Mouse (Mus musculus): ENCODE measurements at regions not wholly inside any gene's neighbourhood (a gene's known extent, or its start where the extent isn't known, plus 50 kb on each side); places are given as distances from the start of the nearest gene placed in this dataset.

DNA sequence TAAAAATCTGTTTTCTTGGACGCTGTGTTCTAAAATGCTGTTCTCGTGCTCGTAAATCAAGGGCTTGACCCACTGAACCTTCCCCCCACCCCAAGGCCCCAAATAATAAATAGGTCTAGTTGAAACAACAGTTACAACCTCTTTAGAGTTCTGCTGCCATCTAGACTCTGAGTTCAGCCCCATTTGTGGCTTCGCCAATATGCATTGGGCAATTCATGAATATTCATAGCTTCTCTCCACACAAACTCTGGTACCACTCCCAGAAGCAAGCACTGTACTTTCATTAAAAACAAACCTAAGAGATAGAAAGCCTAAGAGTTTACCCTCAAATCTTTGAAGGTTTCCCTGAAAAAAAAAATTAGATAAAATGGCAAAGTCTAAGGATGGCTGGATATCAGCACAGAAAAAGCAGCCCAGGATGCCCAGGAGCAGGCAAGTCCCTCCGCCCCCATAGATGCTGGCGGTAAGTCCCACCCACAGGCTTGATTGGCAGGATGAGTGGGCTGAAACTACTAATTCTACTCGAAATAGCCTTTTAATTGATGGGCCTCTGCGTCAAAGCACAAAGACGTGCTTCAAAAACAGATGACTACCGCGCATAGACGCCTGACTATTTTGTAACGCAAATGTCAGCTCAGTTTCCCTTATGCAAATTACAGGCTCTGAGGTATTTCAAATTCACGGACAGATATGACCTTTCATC lies 106.0 kb upstream of the Sh3bp4 start:
- DNase-seq (ENCODE audit: low spot score) = no peak

DNA sequence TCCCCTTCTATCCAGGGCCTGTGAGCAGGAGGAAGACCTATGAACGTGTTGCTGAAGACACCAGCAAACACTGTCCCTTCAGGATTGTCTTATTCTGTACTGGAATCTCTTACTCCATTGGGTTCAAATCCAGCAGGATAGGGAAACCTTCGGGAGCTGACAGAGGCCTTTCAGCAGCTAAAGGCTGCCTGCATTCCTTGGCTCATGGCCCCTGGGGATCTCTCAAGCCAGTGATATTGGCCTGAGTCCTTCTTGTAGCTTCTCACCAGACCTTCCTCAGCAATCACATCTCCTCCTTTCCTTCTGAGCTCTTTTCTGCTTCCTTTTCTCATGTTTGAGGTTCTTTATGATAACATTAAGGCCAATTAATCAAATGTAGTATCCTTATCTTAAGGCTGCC lies 103.8 kb upstream of the Sh3bp4 start:
- no peak for DNase-seq (ENCODE audit: low spot score)

DNA sequence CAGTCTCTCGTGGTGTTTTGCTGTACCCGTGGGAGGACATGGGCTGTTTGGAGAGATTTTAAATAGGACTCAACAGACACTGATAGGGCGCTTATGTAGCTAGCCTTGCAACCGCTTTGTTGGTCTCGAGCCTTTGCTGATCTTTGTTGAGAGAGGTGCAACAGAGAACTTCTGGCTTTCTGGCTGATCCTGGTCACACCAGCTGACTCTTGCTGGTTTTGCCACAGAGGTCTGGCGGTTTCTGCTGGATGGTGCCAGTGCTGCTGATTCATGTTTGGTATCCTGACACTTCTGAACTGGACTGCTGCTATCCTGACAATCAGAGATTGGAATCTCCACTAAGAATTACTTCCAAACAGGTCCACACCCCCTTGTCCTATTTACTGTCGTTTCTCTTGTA lies 102.1 kb upstream of the Sh3bp4 start:
- DNase-seq (ENCODE audit: low spot score) = no peak

DNA sequence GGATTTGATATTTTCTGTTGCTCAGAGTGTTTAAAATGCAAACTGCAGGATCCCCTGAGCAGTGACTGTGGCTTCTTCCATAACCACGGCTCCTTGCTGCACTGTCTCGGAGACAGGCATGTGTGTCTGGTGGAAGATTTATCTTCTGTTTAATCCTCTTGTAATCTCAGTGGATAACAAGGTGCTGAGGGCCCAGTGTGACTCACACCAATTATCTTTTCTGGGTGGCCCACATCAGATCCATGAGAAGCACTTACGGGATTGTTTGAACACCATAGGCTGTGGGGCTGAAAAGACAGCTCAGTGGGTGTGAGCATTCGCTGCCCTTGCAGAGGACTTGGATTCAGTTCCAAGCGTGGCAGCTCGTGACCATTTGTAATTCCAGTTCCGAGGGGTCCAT lies 101.2 kb upstream of the Sh3bp4 start:
- DNase-seq (ENCODE audit: low spot score) = no peak

DNA sequence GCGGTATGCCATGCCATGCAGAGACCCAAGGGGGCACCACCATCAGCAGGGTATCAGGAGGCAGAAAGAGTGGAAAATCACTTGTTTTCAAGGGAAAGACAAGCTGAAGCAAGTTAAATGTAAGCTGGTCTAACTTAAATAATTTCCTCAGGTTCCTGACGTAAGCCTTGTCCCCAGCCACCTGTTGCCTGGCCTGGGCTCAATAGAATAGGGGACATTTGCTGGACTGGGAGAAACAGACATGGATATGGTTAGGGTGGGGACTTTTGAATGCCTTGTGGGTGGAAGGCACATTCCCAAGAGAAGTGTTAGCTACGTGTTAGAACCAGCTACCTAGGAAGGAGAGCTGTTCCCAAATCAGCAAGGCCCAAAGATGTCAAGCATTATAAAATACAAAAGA lies 100.6 kb upstream of the Sh3bp4 start:
- DNase-seq (ENCODE audit: low spot score) = no peak

DNA sequence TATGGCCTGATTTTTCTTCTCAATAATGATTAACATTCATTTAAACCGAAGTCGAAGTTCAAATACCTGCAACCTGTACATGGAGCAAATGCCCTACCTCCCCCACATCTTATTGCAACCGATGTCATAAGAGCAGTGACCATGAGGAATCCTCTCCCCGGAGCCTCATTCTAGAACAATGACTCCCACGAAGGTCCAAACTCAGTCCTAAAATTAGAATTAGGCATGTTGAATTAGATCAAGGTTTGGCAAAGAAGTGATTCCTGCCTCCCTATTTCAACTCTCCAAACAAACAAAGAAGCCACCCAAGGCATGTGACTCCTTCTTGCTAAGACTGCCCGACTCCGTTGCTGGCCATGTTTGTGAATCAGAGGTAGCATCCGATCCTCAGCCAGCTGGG lies 94.1 kb upstream of the Sh3bp4 start:
- DNase-seq (ENCODE audit: low spot score) = no peak

DNA sequence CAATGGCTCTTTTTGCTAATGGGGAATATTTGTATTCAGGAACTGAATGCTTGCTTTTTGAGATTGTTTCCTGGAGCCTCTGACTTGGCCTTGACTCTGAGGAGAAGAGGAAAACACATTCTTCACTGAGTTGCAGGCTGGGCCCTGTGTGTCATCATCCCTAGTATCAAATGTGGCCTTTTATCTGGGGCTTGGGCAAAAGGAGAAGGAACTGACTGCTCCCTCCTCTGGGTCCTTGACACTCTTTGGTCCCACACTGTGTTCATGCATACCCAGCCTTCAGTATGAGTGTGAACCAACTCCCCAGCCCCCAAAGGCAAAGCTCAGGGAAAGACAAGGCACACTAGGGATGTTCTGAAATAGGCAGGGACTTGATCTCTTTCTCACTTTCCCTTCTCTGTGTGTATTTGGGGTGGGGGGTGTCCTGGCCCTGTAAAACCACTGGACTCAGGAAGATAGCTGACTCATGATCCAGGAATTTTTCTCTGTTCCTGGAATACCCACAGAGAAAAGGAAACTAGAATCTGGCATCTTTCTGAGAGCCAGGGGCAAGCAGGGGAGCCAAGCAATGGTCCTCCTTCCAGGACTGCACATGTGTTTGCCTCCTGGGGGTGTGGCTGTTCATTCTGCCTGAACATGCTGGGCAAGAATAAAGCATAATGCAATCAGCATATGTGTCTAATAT lies 82.1 kb upstream of the Sh3bp4 start:
- no peak for DNase-seq (ENCODE audit: low spot score)

DNA sequence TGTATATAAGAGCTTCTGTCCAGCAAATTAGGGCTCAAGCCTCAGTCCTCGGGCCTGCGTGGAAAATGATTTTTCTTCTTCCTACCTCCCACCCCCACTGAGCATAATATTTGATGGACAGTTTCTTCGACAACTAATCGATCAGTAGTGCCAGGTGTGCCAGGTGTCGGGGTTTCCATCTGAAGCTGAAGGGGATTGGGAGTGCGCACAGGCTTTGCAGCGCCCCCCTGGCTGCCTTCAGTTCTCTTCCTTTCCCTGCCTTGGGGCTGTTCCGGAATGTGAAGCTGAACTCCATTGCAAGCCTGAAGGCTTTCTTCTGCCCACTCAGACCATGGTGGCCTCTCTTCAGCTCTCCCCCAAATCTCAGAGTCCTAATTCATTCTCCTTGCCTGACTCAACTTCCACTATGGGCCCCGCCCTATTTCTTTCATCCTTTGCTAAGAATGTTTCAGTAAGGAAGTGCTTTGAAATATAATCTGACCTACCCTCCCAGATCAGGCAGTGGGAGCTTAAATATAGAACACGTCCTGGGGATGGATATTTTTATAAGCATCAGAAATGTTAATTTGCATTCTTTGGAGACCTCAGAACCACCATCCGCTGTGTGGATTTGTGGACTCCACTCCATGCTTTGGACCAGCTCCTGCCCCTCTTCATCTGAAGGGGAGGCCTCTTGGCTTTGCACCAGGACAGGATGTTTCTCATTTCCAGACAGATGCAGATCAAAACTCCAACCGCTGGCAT lies 75.5 kb upstream of the Sh3bp4 start:
- DNase-seq (ENCODE audit: low spot score) = peak; percentile 24

DNA sequence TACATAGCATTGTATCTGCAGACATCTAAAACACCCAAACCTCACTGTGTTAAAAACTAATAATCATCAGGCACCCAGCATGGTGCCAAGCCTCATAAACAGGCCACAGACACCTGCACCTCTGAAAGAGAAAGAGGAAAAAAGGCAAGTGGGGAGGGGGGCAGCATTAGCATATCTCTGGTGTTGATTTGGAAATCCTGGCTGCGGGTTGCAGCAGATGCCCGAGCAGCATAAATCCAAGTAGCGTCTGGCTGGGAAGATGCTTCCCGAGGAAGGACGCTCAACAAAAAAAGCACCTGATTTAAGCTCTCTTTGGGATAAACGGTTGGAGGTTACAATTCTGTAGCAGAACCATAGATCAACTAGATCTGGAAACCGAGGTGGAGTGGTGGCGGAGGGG lies 74.3 kb upstream of the Sh3bp4 start:
- no peak for DNase-seq (ENCODE audit: low spot score)

DNA sequence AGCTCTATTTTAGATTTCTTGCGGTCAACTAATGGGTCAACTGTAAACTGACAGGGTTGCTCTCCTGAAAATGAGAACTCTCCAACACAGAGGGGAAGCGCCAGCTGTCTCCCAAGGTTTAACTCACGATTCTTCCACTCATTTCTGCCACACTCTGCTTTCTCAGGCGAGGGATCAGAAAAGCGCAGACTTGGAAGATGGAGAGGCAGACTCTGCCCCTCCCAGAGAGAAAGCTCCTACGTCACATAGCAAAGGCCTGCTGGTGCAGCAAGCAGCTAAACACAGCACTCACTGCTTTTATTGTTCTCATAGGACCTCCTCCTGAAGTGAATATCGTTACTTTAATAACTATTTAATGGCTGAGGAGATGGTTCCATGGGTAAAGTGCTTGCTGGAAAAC lies 73.6 kb upstream of the Sh3bp4 start:
- DNase-seq (ENCODE audit: low spot score) = no peak

DNA sequence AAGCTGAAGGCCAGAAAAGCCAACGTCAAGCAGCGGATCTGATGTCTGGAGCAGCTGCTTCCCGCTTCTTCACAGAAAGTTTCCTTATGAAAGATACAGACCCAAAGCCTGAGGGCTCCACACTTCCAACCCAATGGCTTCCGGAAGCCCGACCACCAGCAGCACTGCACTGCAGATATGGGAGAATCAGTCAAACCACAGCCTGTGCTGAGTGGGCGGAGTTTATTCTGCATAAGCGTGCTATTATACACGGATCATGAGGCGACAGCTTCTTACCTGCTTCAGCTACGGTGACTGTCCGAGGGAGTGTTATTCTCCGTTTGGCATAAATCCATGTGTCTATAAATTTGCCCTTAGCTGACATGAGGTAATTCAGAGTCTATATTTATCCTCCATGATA lies 72.4 kb upstream of the Sh3bp4 start:
- DNase-seq (ENCODE audit: low spot score) = no peak

DNA sequence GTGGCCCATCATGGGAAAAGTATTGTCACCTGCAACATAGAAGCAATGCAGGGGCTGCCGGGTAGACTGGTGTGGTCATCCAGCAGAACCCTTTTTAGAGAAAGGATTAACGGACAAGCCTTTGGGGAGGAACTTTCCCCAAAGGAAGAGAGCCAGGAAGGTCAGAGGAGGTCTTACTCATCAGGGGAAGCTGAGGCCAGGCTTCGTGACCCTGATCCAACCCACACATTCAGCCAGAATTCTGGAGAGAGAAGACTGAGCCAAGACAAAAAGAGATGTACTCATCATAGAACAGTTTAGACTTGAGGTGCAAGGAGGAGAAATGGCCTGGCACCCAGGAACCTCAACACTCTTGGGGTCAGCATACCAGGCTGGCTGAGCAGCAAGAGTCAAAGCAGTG lies 67.9 kb upstream of the Sh3bp4 start:
- DNase-seq (ENCODE audit: low spot score) = no peak

DNA sequence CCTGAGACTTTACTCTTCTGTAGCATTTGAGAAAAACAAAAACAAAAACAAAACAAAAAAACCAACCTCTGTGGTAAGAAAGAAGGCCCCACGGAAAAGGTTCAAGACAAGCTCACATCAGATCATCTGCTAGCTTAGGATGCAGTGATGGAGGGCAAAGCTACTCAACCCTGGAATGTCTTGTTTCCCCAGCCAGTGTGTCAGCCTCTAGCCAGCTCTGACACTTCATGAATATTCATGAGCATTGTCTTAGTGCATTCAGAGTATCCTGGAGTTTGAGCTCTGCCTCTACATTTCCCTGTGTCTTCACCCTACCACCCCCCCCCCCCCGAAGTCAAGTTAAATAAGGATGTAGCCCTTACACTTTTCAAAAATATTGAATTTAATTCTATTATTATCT lies 66.5 kb upstream of the Sh3bp4 start:
- DNase-seq (ENCODE audit: low spot score) = no peak

DNA sequence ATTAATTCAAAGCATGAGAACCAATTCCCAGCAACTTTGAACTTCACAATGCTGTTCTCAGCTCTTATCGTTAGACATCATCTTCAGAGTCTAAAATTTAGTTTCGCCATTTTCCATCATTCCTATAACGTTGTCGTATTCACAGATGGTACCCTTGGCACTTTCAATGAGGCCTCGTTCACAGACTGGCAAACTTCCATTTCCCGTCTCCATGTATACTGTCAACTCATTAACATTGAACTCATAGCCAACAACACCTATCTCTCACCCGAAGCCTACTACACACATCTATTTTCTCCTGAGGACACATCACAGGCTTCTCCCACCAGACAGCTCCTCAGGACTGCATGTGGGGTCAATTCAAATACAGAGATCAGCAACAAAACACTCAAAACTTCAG lies 62.7 kb upstream of the Sh3bp4 start:
- no peak for DNase-seq (ENCODE audit: low spot score)

DNA sequence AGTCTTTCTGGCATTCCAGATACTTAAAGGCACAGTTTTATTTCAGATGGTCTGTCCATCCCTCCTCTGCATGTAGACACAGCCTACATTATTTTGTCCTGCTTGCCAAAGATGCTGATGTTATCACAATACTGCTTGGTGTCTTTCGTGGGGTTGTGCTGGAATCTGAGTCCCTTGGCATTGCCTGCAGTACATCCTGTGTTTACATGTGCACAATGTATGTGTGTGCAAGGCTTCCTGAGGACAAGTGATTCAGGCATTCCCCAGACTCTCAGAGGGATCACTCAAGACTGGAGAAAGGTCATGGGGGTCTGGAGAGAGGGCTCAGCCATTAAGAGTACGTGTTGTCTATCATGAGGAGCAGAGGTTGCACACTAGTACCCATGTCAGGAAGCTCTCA lies 60.0 kb upstream of the Sh3bp4 start:
- DNase-seq (ENCODE audit: low spot score) = no peak

DNA sequence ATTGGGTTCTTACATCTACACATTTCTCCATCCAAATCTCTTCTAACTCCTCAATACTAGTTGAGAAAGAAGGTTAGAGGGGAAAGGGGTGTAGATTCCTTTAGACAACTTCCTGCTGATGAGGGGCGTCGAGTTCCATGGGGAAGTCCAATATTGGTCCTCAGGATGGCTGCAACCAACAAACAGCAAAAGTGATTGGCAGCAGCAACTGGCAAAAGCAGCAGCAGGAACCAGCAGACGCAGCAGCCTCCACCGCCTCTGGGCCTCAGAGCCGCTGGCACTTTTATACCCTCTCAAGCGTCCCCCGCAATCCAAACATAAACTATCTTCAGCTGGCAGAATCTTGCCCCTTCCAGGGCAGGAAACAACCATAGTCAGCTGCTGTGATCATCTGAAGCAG lies 58.8 kb upstream of the Sh3bp4 start:
- DNase-seq (ENCODE audit: low spot score) = no peak

DNA sequence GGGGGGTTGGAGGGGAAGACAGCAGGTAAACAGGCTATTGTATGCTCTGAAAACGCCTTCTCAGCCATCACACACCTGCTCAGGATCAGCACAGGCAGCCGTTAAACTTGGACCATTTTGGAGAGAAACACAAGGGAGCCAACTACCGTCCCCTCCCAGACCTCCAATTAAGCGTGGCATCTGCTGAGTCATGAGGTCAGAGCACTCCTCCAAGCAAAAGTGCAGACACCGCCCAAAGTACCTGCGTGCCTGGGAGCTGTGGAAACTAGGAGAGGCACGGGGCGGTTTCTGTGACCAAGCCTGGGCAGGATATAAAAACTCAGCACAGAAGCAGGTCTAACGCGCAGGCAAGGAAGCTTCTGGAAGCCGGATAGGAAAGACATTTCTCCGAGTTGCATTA lies 54.8 kb upstream of the Sh3bp4 start:
- DNase-seq (ENCODE audit: low spot score) = peak; percentile 33

DNA sequence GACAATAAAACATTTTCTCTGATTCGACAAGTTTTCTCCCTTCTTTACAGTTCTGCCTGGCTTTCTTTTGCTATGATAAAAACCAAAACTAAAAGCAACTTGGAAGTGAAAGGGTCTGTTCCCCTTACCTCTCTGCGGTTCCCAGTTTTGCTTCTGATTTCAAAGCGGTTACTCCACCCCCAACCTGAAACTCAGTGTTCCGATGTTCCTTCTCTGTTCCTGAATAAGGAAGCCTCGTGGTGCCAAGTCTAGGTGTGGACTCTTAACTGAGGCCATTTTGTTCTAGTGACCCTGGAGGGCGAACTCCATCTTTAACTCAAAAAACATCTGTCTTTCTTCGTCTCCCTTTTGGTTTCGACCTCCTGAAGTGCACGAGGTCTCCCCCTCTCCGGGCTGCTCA lies 54.4 kb upstream of the Sh3bp4 start:
- DNase-seq (ENCODE audit: low spot score) = no peak

DNA sequence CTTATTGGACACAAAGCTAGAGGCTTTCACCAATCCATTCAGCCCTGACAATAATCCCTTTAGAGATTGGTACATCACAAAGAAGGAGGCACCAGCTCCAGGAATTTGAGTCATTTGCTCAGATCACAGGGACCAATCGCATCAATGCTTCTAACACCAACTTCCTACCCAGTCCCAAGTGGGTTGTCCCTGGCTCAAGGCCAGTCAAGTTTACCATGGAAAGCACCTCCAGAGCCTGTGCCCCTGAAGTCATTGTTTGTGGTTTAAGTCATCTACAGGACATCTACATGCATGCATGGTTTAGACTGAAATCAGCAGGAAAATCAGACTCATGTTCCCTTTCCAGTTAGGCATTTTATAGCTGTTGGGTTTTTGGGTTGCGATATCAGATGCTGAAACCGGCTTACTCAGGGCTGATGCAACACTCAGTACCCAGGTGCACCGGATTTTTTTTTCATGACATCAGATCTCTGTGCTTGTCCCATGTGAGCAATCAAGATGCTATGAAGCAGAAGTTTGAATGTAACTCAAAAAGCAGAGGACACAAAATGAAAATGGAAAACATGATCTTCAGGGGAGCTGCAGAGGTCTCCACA lies 50.3 kb upstream of the Sh3bp4 start:
- no peak for DNase-seq (ENCODE audit: low spot score)
